Mouse (Mus musculus) liver, embryonic 14.5 days (tissue): ENCODE measurements around the gene Wnt11.

Source experiments
- CTCF ChIP-seq: IDR thresholded peaks from 2 replicates; pipeline ENCODE4 v1.5.1; 2016; ENCODE audit warnings: antibody characterized with exemption, low read depth, control low read depth
- EP300 ChIP-seq: IDR thresholded peaks from 2 replicates; pipeline ENCODE4 v1.6.1; 2016; ENCODE audit warnings: antibody characterized with exemption, low read depth

GRCm38 (mm10) chr7:98810619-98811018 is 24.3 kb upstream of the Wnt11 start:
- TF ChIP-seq EP300: no peak
- no peak for TF ChIP-seq CTCF
